Mouse (Mus musculus) heart, postnatal 0 days (tissue): Measurements from ENCODE around the gene Spatc1l. TPM values are rescaled to one million over a fixed set of nuclear protein-coding genes. Genes with fewer than 3 reads are reported as not detected.
A peak's percentile ranks its signal among the peaks of the same experiment; 100 is the strongest.

Experiments used
- ATAC-seq: fragments of 200-750 bp; cut with Nextera tagmentation; 2 replicates; pipeline ENCODE4 v1.8.0; 2017; ENCODE audit warnings: low read depth, moderate number of reproducible peaks, moderate library complexity; ENCODE audit not compliant: insufficient read depth
- DNase-seq: peaks from one replicate; pipeline ENCODE4 v3.0.0-alpha.2; 2016; ENCODE audit warnings: low spot score
- H3K27ac ChIP-seq: fragments of 300-500 bp; sonication (generic); 2 replicates; pipeline ENCODE4 v1.5.1; 2014; ENCODE audit warnings: low read depth, mild to moderate bottlenecking
- H3K27me3 ChIP-seq: fragments of 300-500 bp; sonication (generic); 2 replicates; pipeline ENCODE4 v1.6.1; 2014; ENCODE audit warnings: low read length, mixed read lengths; ENCODE audit not compliant: control insufficient read depth, insufficient read depth
- H3K36me3 ChIP-seq: fragments of 300-500 bp; sonication (generic); replicated peaks from 2 replicates; pipeline ENCODE4 v1.6.1; 2014; ENCODE audit warnings: low read length, mixed read lengths; ENCODE audit not compliant: control insufficient read depth, insufficient read depth
- H3K4me1 ChIP-seq: fragments of 300-500 bp; sonication (generic); 2 replicates; pipeline ENCODE4 v1.6.1; 2014; ENCODE audit warnings: antibody characterized with exemption; ENCODE audit not compliant: control insufficient read depth, insufficient read depth
- H3K4me2 ChIP-seq: fragments of 300-500 bp; sonication (generic); 2 replicates; pipeline ENCODE4 v1.6.1; 2014; ENCODE audit warnings: low read depth, mild to moderate bottlenecking, low read length, moderate library complexity
- H3K4me3 ChIP-seq: fragments of 300-500 bp; sonication (generic); 2 replicates; pipeline ENCODE4 v1.5.1; 2014; ENCODE audit warnings: low read depth, low read length
- H3K9ac ChIP-seq: fragments of 300-500 bp; sonication (generic); replicated peaks from 2 replicates; pipeline ENCODE4 v1.6.1; 2014; ENCODE audit warnings: low read depth, low read length, mixed read lengths
- H3K9me3 ChIP-seq: fragments of 300-500 bp; sonication (generic); replicated peaks from 2 replicates; pipeline ENCODE4 v1.6.1; 2016; ENCODE audit warnings: low read length; ENCODE audit not compliant: control insufficient read depth
- CTCF ChIP-seq: IDR thresholded peaks from 2 replicates; pipeline ENCODE4 v1.5.1; 2016; ENCODE audit warnings: antibody characterized with exemption, control low read depth, low read depth
- EP300 ChIP-seq: IDR thresholded peaks from 2 replicates; pipeline ENCODE4 v1.6.1; 2016; ENCODE audit warnings: antibody characterized with exemption, low read depth
- WGBS: fragments of 180-500 bp; shearing (Covaris S2); extraction: QIAGEN DNeasy Blood & Tissue Kit; methylation state at CpG from one replicate; pipeline ENCODE4 v1.1.7; 2014; 5-methylcytosine and 5-hydroxymethylcytosine counted together
- polyA plus RNA-seq: library from polyadenylated mRNA; unstranded; fragments of >200 nt; fragmentation: Nextera tagmentation; extraction: Ambion mirVana; gene quantifications from 2 replicates; pipeline ENCODE4 v1.2.1, GENCODE M21; 2015
- total RNA-seq: library from RNA; depleted of rRNA; stranded (reverse); fragments of >200 nt; gene quantifications from 2 replicates; pipeline ENCODE4 v1.2.3, GENCODE M21; 2014; ENCODE audit warnings: low replicate concordance; rRNA removed

The Spatc1l gene
- total RNA-seq (not detected in 2 replicates), polyA plus RNA-seq (not detected in 2 replicates)

DNA sequence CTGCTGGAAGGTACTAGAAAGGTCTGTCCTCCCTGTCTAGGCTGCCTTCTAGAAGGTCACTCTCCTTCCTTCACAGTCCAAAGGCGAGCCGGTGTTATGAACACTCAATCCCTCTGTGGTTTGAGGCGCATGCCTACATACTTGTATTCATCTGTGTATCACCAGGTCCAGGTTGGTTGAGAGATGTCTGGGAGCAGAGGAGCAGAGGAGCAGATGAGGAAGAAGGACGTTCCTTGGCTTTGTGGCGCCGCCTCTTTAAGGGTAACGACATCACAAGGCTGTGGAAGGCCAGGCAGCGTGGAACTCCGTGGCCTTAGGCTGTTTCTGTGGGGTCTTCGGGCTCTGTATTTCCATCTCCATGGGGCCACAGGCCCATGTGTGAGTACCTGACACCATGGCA is at the start of gene Spatc1l:
TSS of gene Spatc1l (plus strand) at position 301 of the 400 bp plus-strand sequence.
- H3K27ac ChIP-seq = no peak within 1 kb of the TSS
- H3K36me3 ChIP-seq = no peaks in the 10 kb centered on the region
- no peak within 1 kb of the TSS for H3K9ac ChIP-seq
- H3K4me1 ChIP-seq = no peaks in the 10 kb centered on the region
- no peak within 1 kb of the TSS for H3K4me2 ChIP-seq
- DNase-seq (no peak), ATAC-seq (no peak)
- WGBS = 87% methylated on average over 10 of the region's 10 CpGs
- no peak for TF ChIP-seq CTCF
- no peak for TF ChIP-seq EP300
- H3K9me3 ChIP-seq = no peaks in the 10 kb centered on the region
- no peaks in the 10 kb centered on the region for H3K27me3 ChIP-seq
- H3K4me3 ChIP-seq = no peak within 1 kb of the TSS

GRCm38 (mm10) chr10:76512965-76513583 is 49.0 kb upstream of the Spatc1l start:
- Histone ChIP-seq H3K36me3 (peaks cover 61% of the 10 kb centered on the region), H3K27me3 (no peaks in the 10 kb centered on the region), H3K27ac (no peak overlapping the region), H3K9ac (no peak overlapping the region), H3K4me2 (no peak overlapping the region), H3K9me3 (no peaks in the 10 kb centered on the region; the same call in 1 of the 2 replicates), H3K4me1 (no peaks in the 10 kb centered on the region), H3K4me3 (no peak overlapping the region)
- WGBS = 33% methylated on average over 5 of the region's 5 CpGs
- peak; percentile 95 for ATAC-seq
- TF ChIP-seq EP300 (no peak), CTCF (peak; percentile 97)
- peak; percentile 87 for DNase-seq

DNA sequence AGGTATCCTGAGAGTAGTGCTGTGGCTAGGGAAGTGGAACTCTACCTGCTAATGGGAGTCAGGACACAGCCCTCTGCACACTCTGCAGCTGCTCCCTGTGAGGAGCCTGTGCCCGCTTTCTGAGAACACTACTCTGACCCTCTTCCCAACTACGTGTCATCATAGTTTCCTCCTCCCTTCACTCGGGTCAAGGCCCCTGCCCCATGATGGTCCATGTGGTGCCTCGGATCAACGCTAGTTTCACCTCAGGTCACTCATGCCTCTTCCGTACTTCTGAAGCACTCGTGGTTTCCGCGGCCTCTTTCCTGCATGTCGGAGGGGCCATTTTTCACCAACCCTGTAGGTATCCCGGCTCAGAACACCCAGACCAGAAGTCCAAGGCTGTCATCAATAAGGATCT is 31.1 kb upstream of the Spatc1l start:
- Histone ChIP-seq H3K27ac (peak overlapping the region; percentile 32; the same call in 1 of the 2 replicates), H3K27me3 (no peaks in the 10 kb centered on the region), H3K4me3 (peak overlapping the region; percentile 59), H3K4me1 (peaks cover 13% of the 10 kb centered on the region), H3K4me2 (peak overlapping the region; percentile 86), H3K9ac (peak overlapping the region; percentile 13; the same call in 1 of the 2 replicates), H3K9me3 (no peaks in the 10 kb centered on the region), H3K36me3 (peaks cover 17% of the 10 kb centered on the region; the same call in 1 of the 2 replicates)
- ATAC-seq (peak; percentile 34; the same call in 1 of the 2 replicates), DNase-seq (no peak)
- no peak for TF ChIP-seq EP300
- TF ChIP-seq CTCF = no peak
- 2% methylated on average over 11 of the region's 11 CpGs for WGBS

GRCm38 (mm10) chr10:76531375-76531774 is 30.7 kb upstream of the Spatc1l start, which contains the start of gene Lss:
Gene Lss (plus strand): TSS chr10:76531588.
- ATAC-seq = peak; percentile 99
- DNase-seq = peak; percentile 94
- under 1% methylated on average over 34 of the region's 37 CpGs for WGBS
- Histone ChIP-seq H3K36me3 (peaks cover 22% of the 10 kb centered on the region; the same call in 1 of the 2 replicates), H3K9ac (peak within 1 kb of the TSS; percentile 45; the same call in 1 of the 2 replicates), H3K4me3 (peak within 1 kb of the TSS; percentile 59), H3K27ac (peak within 1 kb of the TSS; percentile 32), H3K27me3 (no peaks in the 10 kb centered on the region), H3K4me1 (peaks cover 13% of the 10 kb centered on the region), H3K4me2 (peak within 1 kb of the TSS; percentile 86), H3K9me3 (no peaks in the 10 kb centered on the region)
- TF ChIP-seq CTCF = peak; percentile 51
- no peak for TF ChIP-seq EP300

DNA sequence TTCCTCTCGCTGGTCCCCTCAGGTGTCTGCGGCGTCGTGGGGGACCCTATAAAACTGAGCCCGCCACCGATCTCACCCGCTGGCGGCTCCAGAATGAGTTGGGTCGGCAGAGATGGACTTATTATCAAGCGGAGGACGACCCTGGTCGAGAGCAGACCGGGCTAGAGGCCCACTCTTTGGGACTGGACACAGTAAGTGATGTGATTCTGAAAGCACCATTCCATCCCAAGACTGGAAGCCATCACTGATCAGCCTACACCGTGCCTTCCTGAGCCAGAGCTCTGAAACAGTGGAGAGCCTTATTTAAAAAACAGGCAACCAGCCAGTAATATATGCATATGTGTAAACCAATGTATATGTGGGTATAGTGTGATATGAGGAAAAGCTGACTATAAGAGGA is 30.2 kb upstream of the Spatc1l start:
- H3K27me3 ChIP-seq = no peaks in the 10 kb centered on the region
- peaks cover 24% of the 10 kb centered on the region; the same call in 1 of the 2 replicates for H3K36me3 ChIP-seq
- H3K9me3 ChIP-seq = no peaks in the 10 kb centered on the region
- peaks cover 13% of the 10 kb centered on the region for H3K4me1 ChIP-seq
- peak overlapping the region; percentile 59 for H3K4me3 ChIP-seq
- DNase-seq (no peak), ATAC-seq (no peak)
- no peak for TF ChIP-seq EP300
- no peak for TF ChIP-seq CTCF
- peak overlapping the region; percentile 45; the same call in 1 of the 2 replicates for H3K9ac ChIP-seq
- peak overlapping the region; percentile 27 for H3K27ac ChIP-seq
- WGBS = 3% methylated on average over 14 of the region's 14 CpGs
- peak overlapping the region; percentile 86 for H3K4me2 ChIP-seq
